Mouse (Mus musculus): ENCODE measurements around the gene Cdcp2. TPM values are rescaled to one million over a fixed set of nuclear protein-coding genes. Genes with fewer than 3 reads are reported as not detected.

Cdcp2 gene
- not detected in 2 replicates for polyA plus RNA-seq (2021; fragmentation: Nextera tagmentation)
- long read RNA-seq, experiment 1 = 0 reads
- long read RNA-seq, experiment 2 = 0 reads

GRCm38 (mm10) chr4:107096841-107097373 is at the start of gene Cdcp2:
TSS of gene Cdcp2 (plus strand) at chr4:107096891.

GRCm38 (mm10) chr4:107066252-107067124 is 30.2 kb upstream of the Cdcp2 start, which contains the start of the genes Mrpl37 and Cyb5rl:
TSS of gene Mrpl37 (minus strand) at chr4:107066868.
TSS of gene Cyb5rl (plus strand) at chr4:107066988.

Other genes with a start within 250 kb of the Cdcp2 start
- 19.4 and 21.0 TPM in 2 replicates for gene Ssbp3, start 186.2 kb upstream of the Cdcp2 start, polyA plus RNA-seq (2021; fragmentation: Nextera tagmentation)
- 32.5 and 36.7 TPM in 2 replicates for gene Mrpl37, start 30.0 kb upstream of the Cdcp2 start, polyA plus RNA-seq (2021; fragmentation: Nextera tagmentation)
- gene Cyb5rl, start 29.9 kb upstream of the Cdcp2 start, polyA plus RNA-seq (2021; fragmentation: Nextera tagmentation) = 4.0 and 4.2 TPM in 2 replicates
- 502 and 566 TPM in 2 replicates for gene Tmem59, start 81.5 kb downstream of the Cdcp2 start, polyA plus RNA-seq (2021; fragmentation: Nextera tagmentation)
- 9.1 and 19.8 TPM in 2 replicates for gene Tceanc2, start 82.2 kb downstream of the Cdcp2 start, polyA plus RNA-seq (2021; fragmentation: Nextera tagmentation)
- gene Ldlrad1, start 112.3 kb downstream of the Cdcp2 start, polyA plus RNA-seq (2021; fragmentation: Nextera tagmentation) = not detected in 2 replicates
- 15.9 and 18.2 TPM in 2 replicates for gene Lrrc42, start 156.6 kb downstream of the Cdcp2 start, polyA plus RNA-seq (2021; fragmentation: Nextera tagmentation)
- 61.3 and 69.9 TPM in 2 replicates for gene Hspb11, start 156.7 kb downstream of the Cdcp2 start, polyA plus RNA-seq (2021; fragmentation: Nextera tagmentation)
- 0.15 TPM in 1 of 2 replicates, not detected in the other for gene Dio1, start 210.3 kb downstream of the Cdcp2 start, polyA plus RNA-seq (2021; fragmentation: Nextera tagmentation)
- gene Yipf1, start 217.5 kb downstream of the Cdcp2 start, polyA plus RNA-seq (2021; fragmentation: Nextera tagmentation) = 127 and 146 TPM in 2 replicates